Mouse (Mus musculus): ENCODE measurements around the gene Arhgap10. TPM values are rescaled to one million over a fixed set of nuclear protein-coding genes. Genes with fewer than 3 reads are reported as not detected.

Arhgap10 gene
- total RNA-seq, 2 experiments from 2014 or later, result 74.6 to 74.9 TPM

DNA sequence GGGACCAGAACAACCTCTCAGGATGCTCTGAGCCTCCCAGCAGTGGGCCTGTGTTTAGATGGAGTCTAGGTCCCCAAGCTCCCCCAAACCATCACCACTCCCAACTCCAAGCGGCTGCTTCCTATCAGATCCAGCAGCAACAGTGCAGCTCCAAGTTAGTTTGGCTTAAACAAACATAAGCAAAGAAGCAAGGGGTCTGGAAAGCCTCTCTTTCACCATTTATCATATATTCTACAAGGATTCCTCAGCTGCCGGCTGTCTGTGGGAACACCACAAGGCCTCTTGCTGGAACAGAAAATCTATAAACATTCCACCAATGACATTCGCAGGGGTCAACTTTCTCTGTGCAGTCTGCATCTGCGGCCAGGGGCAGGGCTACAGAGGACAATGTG, 29.5 kb downstream of the Arhgap10 start:
- DNase-seq (ENCODE audit: low spot score in 2 of 2), result no peak

DNA sequence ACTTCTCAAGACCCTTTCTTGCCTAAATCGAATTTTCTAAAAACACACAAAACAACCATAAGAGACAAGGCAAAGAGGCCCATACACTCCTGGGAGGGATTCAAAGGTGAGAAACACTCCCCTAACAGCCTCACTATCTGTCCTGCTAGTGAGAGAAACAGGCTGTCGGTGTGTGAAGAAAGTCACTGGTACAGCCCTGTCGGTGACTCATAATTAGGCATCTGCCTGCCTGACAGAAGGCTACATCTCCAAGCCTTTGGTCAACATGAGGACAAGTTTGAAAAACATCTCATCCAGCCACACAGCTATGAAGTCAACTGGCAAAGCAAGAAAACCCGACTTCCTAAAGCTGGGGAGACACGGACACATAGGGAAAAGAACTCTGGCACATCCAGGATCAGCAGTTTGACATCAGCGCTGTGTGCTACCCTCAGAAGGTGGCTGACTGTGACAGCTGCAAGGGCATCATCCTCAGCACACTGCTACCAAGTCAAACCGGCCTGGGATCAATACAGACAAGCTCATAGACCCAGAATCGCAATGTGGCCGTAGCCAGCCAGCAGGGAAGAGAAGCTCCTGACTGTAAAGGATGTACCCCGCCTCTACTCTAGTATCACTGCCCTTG, 30.1 kb downstream of the Arhgap10 start:
- DNase-seq (ENCODE audit: low spot score in 2 of 2), result no peak

DNA sequence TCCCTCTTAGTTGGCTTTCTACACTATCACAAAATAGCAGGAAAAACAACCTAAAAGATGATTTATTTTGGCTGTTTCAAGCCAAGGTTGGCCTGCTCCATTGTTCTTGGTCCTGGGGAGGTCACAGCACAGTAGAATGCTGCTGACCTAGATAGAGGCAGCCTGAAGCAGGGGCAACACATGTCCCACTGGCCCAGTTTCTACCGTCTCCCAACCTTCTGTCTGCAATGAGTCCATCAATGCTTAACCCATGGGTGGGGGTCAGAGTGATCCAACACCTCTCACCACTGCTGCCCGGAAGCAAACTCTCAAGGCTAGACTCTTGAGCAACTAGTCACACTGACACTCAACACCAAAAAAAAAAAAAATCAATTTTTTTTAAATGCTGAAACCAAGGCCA, 31.0 kb downstream of the Arhgap10 start:
- DNase-seq (ENCODE audit: low spot score in 2 of 2), result no peak

DNA sequence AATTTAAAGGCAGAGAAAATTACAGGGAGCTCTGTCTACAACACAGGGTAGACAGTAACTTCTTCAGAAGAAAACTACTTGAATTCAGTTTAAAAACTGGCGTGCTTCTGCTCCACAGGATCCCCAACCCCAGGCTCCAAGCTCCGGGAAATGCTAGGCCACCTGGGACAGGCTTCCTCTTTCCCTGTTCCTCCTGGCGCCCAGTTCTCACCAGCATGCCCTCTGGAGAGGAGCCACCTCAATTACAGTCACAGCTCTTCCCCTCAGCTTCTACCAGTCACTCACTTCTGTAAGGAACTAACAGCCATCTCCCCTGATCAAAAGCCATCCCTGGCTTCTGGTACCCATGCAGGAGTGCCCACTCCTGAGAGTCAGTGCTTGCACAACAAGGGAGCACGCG, 32.9 kb downstream of the Arhgap10 start:
- DNase-seq (ENCODE audit: low spot score in 2 of 2), result no peak

DNA sequence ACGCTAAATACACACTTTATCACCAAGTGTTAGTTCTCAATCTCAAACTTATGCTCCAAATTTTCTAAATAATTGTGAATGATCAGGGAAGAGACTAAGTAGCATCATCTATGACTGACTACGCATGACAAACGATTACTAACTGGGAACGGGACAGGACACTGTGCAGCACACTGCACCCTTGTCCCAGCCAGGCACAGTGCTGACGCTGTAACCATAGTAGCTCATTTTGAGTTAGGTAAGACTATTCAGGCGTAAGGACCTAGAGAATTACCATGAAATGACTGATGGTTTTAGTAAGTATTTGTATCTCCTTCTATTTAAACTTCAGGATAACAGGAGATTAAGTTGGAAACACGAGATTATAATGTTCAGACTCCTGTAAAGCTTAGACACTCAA, 33.5 kb downstream of the Arhgap10 start:
- DNase-seq (ENCODE audit: low spot score in 2 of 2), result no peak

DNA sequence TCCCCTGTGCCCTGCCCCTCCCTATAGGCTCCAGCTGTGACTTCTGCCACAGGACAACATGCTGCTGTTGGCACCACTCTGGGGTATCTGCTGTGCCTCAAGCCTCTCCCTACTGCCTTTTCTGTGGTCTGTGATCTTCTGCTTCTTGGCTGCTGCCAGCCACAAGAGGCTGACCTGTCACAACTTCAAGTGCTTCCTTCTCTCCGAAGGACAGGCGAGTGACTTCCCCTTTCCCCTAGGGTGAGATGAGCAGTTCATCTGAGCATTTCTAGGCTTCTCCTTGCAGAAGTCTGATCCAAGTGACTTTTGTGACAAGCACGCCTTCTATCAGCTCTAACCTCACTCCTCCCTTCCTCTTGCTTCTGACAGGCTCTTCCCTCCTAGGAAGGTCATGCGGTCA, 34.1 kb downstream of the Arhgap10 start:
- no peak for DNase-seq (ENCODE audit: low spot score in 2 of 2)

DNA sequence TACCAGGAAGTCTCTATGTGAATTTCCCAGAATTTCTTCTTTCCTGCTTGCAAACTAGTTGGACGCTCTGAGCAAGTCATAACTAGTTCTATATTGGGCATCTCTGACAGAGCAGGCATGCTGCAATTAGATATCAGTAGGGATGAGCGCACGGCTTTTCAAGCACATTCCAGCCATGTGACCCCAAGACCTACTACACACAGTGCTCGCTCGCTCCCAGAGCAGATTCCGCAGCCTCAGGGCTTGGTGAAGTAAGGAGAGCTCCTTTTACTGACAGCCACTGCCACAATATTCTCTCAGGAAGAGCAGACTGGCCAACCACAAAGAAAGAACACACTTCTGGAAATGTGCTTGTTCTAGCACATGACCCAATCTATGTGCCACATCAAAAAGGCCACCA, 36.0 kb downstream of the Arhgap10 start:
- no peak for DNase-seq (ENCODE audit: low spot score in 2 of 2)

DNA sequence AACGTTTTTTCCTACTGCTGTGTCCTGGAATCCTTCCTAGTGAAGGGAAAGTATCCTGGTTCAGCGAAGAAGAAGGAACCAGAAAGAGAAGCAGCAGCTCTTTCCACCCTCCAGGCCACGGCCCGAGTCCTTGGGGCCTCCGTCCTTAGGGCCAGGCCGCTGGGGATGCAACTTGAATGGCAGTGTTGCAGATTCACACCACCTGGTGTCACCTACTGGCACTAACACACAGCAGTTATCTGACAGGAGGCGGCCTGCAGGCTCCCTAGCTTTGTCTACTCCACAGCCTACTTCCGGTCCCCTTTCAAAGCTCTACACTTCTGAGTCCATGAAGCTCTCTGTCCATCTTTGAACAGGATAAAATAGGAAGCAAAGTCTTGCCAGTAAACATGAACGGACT, 37.8 kb downstream of the Arhgap10 start:
- DNase-seq (ENCODE audit: low spot score in 2 of 2), result no peak

DNA sequence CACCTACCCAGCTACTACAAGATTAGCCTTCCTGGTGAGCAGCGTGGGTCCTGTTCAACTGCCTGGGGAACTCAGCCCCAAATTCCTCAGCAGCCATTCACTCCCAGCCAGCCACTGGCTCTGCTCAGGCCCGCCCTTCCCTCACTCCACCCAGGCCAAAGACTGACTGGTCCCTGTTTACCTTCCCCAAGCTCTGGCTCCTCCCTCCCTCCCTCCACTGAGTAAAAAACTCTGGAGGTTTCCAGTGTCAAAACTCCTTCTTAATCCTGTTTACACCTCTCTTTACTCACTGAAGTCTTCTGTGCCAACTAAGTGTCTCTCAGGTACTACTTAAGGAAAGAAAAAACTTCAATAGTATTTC, 38.9 kb downstream of the Arhgap10 start:
- DNase-seq (ENCODE audit: low spot score in 2 of 2), result no peak

DNA sequence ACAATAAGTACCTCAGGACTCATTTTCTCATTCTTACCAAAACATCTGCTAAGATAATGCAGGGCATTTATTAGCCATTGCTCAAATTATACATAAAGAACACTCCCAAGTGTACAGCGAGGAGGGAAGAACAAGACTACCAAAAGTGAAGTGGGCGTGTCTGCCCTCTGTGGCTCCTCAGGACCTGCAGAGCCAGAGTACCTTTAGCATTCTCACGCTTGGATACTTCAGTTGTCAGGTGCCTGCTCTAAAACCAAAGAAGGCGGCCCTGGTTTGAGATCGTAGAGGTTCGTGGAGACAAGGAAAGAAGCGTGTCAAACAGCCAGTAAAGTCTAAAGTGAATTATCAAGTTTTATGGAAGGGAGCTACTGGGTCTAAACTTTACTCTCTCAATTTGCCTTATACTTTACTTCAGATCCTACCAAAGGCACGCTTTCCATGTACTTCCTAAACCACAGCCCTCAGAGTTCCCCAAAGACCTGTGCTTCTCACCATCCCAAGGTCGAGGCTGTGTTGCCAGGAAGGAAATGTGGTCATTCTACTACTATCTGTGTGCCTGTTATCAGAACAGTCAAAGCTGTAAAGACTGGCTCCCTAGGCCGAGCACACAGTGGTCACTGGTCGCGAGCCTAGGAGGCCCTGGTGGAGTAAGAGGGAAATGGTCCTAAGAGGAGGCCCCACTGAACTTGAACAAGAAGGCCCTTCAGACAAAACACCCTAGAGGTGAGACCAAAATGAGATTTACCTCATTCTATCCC, 39.4 kb downstream of the Arhgap10 start:
- no peak for DNase-seq (ENCODE audit: low spot score in 2 of 2)

DNA sequence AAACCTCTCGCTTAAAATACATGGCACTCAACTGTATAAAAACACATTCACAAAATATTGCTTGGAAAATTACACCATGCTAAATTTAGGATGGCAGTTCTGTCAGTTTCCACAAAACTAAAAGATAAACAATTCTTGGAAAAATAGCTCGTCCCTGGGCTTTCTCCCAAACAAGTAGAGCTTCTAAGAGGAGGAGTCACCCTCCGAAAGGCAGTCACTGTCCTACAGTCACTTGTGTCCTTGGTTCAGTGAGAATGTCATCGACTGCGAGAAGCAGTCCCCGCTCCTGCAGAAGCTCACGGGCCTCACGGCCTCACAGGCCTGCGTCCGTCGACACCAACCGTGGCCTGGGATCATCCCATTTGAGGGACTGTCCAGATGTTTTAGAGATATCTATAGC, 40.1 kb downstream of the Arhgap10 start:
- no peak for DNase-seq (ENCODE audit: low spot score in 2 of 2)

DNA sequence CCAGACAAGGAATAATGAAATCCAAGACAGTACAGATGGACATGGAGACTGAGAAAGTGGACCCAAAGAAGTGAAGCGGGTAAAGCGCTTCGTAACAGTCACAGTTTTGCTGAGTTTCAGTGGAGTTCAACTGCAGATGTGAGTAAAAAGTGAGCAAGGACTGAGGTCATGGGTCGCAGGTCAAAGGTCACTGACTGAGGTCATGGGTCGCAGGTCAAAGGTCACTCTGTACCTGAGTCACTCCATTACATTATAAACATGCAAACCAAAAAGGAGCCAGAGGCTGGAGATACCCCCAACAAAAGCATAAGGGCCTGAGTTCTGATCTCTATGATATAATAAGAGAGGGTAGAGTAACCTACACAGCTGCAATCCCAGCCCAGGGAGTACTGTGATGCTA, 43.1 kb downstream of the Arhgap10 start:
- no peak for DNase-seq (ENCODE audit: low spot score in 2 of 2)

DNA sequence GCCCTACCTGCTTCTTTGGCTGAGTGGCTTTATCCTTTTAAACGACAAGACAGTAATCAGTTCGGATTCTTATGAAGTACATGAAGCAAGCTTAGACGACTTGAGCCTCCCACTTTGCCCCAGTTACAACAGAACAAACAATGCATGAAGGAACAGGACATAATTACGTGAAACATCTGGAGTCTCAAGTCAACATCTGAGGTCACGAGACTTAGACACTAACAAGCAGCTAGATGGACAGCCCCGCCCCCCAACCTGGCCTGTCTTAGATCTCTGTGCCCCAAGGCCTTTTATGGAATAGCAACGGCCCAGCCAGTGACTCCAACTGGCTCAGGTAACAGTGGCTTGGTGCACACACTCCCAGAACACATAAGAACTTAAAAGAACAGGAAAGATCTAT, 44.0 kb downstream of the Arhgap10 start:
- no peak for DNase-seq (ENCODE audit: low spot score in 2 of 2)

DNA sequence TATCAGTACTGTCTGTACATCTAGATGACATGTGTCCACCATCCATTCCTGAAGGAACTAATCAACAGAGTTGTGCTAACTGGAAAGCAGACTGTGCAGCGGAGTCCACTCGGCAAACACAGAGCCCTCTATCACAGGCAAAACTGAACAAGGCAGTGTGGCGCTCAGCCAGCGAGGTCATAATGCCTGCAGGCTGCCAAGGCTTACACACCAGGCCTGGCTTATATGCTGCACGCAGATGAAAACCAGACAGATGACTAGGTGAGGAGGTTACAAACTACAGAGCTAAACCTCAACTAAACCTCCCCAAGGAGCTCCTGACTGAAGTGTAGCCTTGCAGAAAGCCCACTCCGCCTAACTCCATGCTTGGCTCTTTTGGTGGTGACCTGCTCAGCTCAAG, 44.4 kb downstream of the Arhgap10 start:
- DNase-seq (ENCODE audit: low spot score in 2 of 2), result peak in 1 of 2 experiments; percentile 66

DNA sequence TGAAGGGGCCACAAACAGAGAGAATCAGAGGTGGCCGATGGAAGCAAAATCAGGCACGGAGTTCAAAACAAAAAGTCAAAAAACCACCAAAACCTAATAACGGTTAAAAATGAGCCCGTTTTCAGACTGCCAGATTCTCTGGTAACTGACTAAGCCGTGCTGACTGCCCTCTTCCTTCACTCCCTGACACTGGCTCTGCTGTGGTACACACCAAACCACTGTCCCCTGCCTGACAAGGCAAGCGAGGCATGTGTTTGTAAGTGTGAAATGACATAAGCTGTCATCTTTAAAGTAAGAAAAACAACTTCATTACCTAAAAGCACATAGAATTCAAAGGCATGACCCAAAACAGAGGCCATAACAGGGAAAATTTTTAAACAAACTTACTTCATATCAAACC, 56.4 kb downstream of the Arhgap10 start:
- no peak for DNase-seq (ENCODE audit: low spot score in 2 of 2)

DNA sequence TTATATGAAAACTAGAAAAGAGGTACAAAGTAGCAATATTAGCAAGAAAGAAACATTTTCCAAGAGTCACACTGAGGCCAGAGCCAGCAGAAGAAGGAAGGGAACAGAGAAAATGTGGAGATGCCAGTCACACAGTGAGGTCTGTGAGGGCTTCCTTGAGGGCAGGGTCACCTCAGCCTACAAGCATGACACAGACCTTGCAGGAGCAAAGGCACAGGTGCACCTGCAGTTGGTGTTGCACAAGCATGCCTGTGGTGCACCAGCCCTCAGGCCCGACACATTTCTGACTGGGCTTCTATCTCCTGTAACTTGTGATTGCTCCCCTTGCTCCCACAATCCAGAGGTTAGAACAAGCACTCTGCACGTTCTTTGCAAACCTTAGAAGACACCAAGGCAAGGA, 57.4 kb downstream of the Arhgap10 start:
- DNase-seq (ENCODE audit: low spot score in 2 of 2), result no peak

DNA sequence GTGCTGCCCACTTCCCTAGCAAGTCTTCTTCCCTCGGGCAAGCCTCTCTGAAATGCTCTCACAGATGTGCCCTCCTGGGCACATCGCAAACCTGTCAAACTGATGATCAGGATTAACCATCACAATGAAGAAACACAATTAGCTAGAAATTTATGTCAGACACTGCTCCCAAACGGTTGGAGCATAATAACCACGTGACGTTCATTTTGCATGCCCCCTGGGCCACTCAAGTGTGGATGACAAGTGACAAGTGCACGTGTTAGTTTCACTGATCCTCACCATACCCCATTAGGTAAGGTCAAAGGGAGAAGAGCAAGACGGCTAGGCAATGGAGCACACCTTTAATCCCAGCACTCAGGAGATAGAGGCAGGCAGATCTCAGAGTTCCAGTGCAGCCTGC, 58.1 kb downstream of the Arhgap10 start:
- no peak for DNase-seq (ENCODE audit: low spot score in 2 of 2)

DNA sequence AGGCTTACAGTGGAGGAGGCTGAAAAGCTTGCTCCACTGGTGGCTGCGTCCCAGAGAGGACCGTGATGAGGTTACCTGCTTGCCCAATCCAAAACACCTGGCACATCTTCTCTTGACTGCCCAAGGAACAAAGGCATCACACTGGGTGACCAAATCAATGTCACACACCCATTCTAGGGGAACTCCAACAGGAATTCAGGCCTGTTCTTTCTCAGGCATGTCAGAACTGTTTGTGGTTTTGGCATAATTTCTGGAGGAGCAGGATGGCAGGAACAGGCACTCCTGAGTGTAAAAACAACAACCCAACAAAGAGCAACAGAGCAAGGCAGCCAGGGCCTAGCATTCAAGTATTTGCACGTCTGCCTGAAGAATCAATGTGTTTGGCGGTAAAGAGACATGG, 59.2 kb downstream of the Arhgap10 start:
- DNase-seq (ENCODE audit: low spot score in 2 of 2), result no peak

DNA sequence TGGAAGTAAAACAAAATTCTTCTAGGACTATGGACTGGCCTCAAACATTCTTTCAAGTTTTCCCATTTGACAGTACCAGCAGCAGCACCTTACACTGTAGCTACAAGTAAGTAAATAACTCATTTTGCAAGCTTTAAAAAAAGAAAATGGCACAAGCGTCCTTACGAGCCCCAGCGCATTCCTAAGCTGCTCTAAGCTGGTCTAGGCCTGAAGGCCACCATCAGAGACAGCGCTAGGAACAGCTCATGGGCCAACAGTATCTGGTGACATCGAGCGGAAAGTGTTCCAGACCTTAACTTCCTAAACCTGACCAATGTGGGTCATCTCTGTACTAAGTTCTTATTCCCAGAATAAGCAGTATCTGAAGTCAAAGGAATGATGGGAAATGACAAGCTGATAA, 61.5 kb downstream of the Arhgap10 start:
- DNase-seq (ENCODE audit: low spot score in 2 of 2), result no peak

DNA sequence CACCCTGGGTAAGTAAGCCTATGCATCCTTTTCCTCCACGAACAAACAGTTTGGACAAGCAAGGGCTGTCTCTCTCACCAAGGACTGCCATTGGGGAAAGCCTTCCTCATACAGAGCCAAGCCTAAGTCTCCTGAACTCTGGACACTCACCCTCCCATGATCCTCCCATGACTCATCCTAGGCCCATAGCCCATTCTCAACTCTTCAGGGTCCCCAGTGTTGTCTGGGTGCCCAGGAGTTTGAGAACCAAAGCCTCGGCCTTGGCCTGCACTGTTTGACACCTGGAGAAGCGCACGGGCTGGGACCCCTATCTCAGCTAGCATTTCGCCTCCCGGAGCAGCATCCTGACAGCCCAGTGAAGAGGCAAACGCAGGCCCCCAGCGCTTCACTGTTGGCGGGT, 63.9 kb downstream of the Arhgap10 start:
- DNase-seq (ENCODE audit: low spot score in 2 of 2), result peak in 1 of 2 experiments; percentile 33

DNA sequence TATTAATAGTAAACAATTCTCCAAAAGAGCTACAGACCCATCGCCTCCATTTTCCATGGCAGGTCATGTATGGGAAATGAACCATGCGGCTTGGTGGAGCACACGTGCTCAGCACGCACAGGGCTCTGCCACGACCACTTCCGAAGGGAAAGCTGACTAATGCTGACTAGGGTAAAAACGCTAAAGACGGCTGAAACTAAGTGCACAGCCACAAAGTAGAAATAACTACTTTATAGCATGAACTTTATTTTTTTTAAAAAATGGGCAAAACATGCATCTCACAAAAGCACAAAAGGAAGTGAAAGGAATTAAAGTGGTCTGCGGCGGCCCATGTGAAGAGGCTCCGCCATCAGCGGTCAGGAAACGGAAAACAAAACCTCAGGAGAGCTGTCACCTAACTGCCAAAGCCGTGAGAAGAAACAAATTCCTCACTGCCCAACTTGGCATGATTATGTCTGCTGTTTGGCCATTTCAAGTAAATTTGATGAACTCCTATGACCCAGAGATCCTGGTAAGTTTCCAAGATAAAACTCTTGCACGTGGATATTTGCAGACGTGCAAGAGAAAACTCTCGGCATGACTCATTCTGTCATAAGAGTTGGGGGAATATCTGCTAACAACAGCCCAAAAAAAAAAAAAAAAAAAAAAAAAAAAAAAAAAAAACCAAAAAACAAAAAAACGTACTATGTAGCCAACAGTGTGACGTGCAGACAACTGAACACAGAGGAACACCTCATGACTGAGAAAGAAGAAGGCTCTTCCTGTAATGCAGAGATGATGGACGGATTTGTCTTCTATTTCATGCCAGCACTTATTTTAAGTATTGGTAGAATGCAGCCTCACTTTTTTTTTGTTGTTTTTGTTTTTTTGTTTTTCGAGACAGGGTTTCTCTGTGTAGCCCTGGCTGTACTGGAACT, 66.0 kb downstream of the Arhgap10 start:
- DNase-seq (ENCODE audit: low spot score in 2 of 2), result no peak

DNA sequence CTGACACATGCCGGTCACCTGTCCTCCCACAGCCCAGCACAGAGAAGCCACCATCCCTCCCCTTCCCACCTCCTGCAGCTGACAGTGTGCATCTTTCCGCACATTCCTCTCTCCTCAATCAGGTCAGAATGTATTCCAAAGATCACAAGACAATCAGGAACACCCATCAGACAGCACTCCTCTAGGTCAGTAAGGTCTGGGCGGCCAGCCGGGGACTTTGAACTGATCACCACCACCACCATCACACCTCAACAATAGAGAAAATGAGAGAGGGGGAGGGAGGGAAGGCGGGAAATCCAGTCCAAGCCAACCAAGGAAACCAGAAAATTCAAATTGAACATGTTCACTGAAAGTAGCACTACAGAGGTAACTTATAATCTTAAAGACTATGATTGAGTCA, 66.7 kb downstream of the Arhgap10 start:
- no peak for DNase-seq (ENCODE audit: low spot score in 2 of 2)
